Comparison of ENCODE assay signal across 8 mouse cellular contexts in genomic region chr10:66953976-66954505, GRCm38 (mm10).
DNase-seq lines count a peak whose midpoint lies in the region.
"Had no signal": no experiment of that assay in that cellular context is flagged by ENCODE, and none has a peak within 500 bp of the region (broad histone marks: within the 10 kb centered on the region; RNA-seq: fewer than 3 reads in every experiment).

No protein-coding gene starts in this region.

- intact Hi-C loops in heart, postnatal 25 days (cut with DNase I), result no loop called here
- intact Hi-C loops in heart, postnatal 10 days (cut with DNase I), result no loop called here

- peak; percentile 61 to 66 for DNase-seq in heart, adult 18-20 months
- no peak for DNase-seq in heart, postnatal 25 days (ENCODE audit: low spot score)
- peak; percentile 44 for DNase-seq in A20 (ENCODE audit: low read depth, low spot score)
- DNase-seq in CD4-positive, CD25-positive, alpha-beta regulatory T cell, adult 2 months (ENCODE audit: low read depth, low spot score), result peak; percentile 49
- DNase-seq in heart, postnatal 10 days, result peak; percentile 57 to 61
- no peak for DNase-seq in left cerebral cortex, adult 9 months (ENCODE audit: low spot score in 2 of 2)
- no peak for DNase-seq in layer of hippocampus, adult 11-12 months (ENCODE audit: low spot score)
- DNase-seq: right cerebral cortex, postnatal 14 days had no signal

Comparison
In these comparisons a context has a peak if more than half of its experiments do, and no peak if none do; other contexts are left out.
1. DNase-seq: peak in heart, adult 18-20 months (2 of 2), A20 (single experiment), CD4-positive, CD25-positive, alpha-beta regulatory T cell, adult 2 months (single experiment) and heart, postnatal 10 days (2 of 2); none in heart, postnatal 25 days (single experiment), left cerebral cortex, adult 9 months (0 of 2) and layer of hippocampus, adult 11-12 months (single experiment).